Mouse (Mus musculus) MEL (cell line): Measurements from ENCODE around the gene Mef2d.

Experiments
- POLR2A ChIP-seq, 2 experiments: IDR thresholded peaks; 2 replicates each; pipeline ENCODE4 v1.6.1; 2011 to 2012; ENCODE audit warnings: low read length in 2 of 2, mild to moderate bottlenecking in 2 of 2, control low read depth in 1 of 2, improper control_type of control experiment in 1 of 2, low read depth in 1 of 2, moderate library complexity in 1 of 2; ENCODE audit not compliant: control insufficient read depth in 1 of 2, insufficient read depth in 1 of 2, poor library complexity in 1 of 2
- TAL1 ChIP-seq: IDR thresholded peaks from 2 replicates; pipeline ENCODE4 v1.6.1; 2012; ENCODE audit warnings: mild to moderate bottlenecking, inconsistent platforms, low read length, moderate library complexity, mixed read lengths
- USF2 ChIP-seq, 2 experiments: IDR thresholded peaks; 2 replicates each; pipeline ENCODE4 v1.6.1; 2011 to 2012; ENCODE audit warnings: improper control_type of control experiment in 2 of 2, low read length in 2 of 2, borderline replicate concordance in 1 of 2, inconsistent platforms in 1 of 2, low read depth in 1 of 2, mild to moderate bottlenecking in 1 of 2; ENCODE audit not compliant: insufficient read depth in 1 of 2
- ZMIZ1 ChIP-seq: IDR thresholded peaks from 2 replicates; pipeline ENCODE4 v1.6.1; 2012; ENCODE audit warnings: low read depth, mild to moderate bottlenecking, inconsistent platforms, low read length, improper control_type of control experiment, moderate library complexity

GRCm38 (mm10) chr3:88100251-88100650, 41.9 kb upstream of the Mef2d start:
- TF ChIP-seq POLR2A (IDR thresholded peaks at IDR 0.05; ENCODE audit: control insufficient read depth in 1 of 2, insufficient read depth in 1 of 2, low read depth in 1 of 2, low read length in 2 of 2, poor library complexity in 1 of 2) (no peak), ZMIZ1 (no peak), USF2 (IDR thresholded peaks at IDR 0.05; ENCODE audit: borderline replicate concordance in 1 of 2, insufficient read depth in 1 of 2, low read depth in 1 of 2, low read length in 2 of 2) (no peak), TAL1 (no peak)
